Mouse (Mus musculus) kidney, embryonic 14.5 days (tissue): ENCODE results near the gene Tmem35b. TPM values are rescaled to one million over a fixed set of nuclear protein-coding genes. Genes with fewer than 3 reads are reported as not detected.

Source experiments
- ATAC-seq: fragments of 200-750 bp; cut with Nextera tagmentation; 2 replicates; pipeline ENCODE4 v1.8.0; 2017; ENCODE audit warnings: moderate number of reproducible peaks, mild to moderate bottlenecking, moderate TSS enrichment, moderate library complexity; ENCODE audit not compliant: low FRiP score, low TSS enrichment
- H3K27ac ChIP-seq: fragments of 300-500 bp; sonication (generic); 2 replicates; pipeline ENCODE4 v1.5.1; 2014; ENCODE audit warnings: low read depth, mild to moderate bottlenecking, low read length, moderate library complexity, mixed read lengths
- H3K27me3 ChIP-seq: fragments of 300-500 bp; sonication (generic); 2 replicates; pipeline ENCODE4 v1.6.1; 2014; ENCODE audit warnings: mild to moderate bottlenecking, low read length; ENCODE audit not compliant: control insufficient read depth, insufficient read depth
- H3K36me3 ChIP-seq: fragments of 300-500 bp; sonication (generic); 2 replicates; pipeline ENCODE4 v1.6.1; 2014; ENCODE audit warnings: low read length, mixed read lengths; ENCODE audit not compliant: control insufficient read depth, insufficient read depth
- H3K4me1 ChIP-seq: fragments of 300-500 bp; sonication (generic); 2 replicates; pipeline ENCODE4 v1.6.1; 2014; ENCODE audit warnings: low read length, mixed read lengths; ENCODE audit not compliant: control insufficient read depth, insufficient read depth
- H3K4me2 ChIP-seq: fragments of 300-500 bp; sonication (generic); replicated peaks from 2 replicates; pipeline ENCODE4 v1.6.1; 2014; ENCODE audit warnings: low read depth, mild to moderate bottlenecking, low read length
- H3K4me3 ChIP-seq: fragments of 300-500 bp; sonication (generic); 2 replicates; pipeline ENCODE4 v1.5.1; 2014; ENCODE audit warnings: mild to moderate bottlenecking, low read length
- H3K9ac ChIP-seq: fragments of 300-500 bp; sonication (generic); 2 replicates; pipeline ENCODE4 v1.6.1; 2014; ENCODE audit warnings: low read depth, mild to moderate bottlenecking, low read length, moderate library complexity
- H3K9me3 ChIP-seq: fragments of 300-500 bp; sonication (generic); 2 replicates; pipeline ENCODE4 v1.6.1; 2016; ENCODE audit warnings: low read length; ENCODE audit not compliant: control insufficient read depth
- WGBS: fragments of 180-500 bp; shearing (Covaris S2); extraction: QIAGEN DNeasy Blood & Tissue Kit; methylation state at CpG from one replicate; pipeline ENCODE4 v1.1.7; 2014; 5-methylcytosine and 5-hydroxymethylcytosine counted together
- polyA plus RNA-seq: library from polyadenylated mRNA; unstranded; fragments of >200 nt; fragmentation: Nextera tagmentation; extraction: Ambion mirVana; gene quantifications from 2 replicates; pipeline ENCODE4 v1.2.1, GENCODE M21; 2014

Gene Tmem35b
- polyA plus RNA-seq, 1 experiment from 2014 or later: 25.4 TPM

GRCm38 (mm10) chr4:127107566-127107965 is 15.9 kb upstream of the Tmem35b start:
- Histone ChIP-seq H3K27me3 (no peaks in the 10 kb centered on the region), H3K9me3 (no peaks in the 10 kb centered on the region; the same call in 1 of the 2 replicates), H3K4me2 (no peak overlapping the region), H3K4me1 (no peaks in the 10 kb centered on the region), H3K36me3 (peaks cover 9% of the 10 kb centered on the region; the same call in 1 of the 2 replicates), H3K27ac (no peak overlapping the region), H3K9ac (no peak overlapping the region), H3K4me3 (no peak overlapping the region)
- ATAC-seq: no peak
- WGBS: 91% methylated on average over 4 of the region's 4 CpGs

- Histone ChIP-seq H3K4me2 (no peak overlapping the region), H3K27ac (no peak overlapping the region), H3K36me3 (peaks cover 9% of the 10 kb centered on the region; the same call in 1 of the 2 replicates), H3K9ac (no peak overlapping the region), H3K4me3 (no peak overlapping the region), H3K27me3 (no peaks in the 10 kb centered on the region), H3K4me1 (no peaks in the 10 kb centered on the region), H3K9me3 (no peaks in the 10 kb centered on the region; the same call in 1 of the 2 replicates)
- WGBS: 78% methylated on average over 4 of the region's 4 CpGs
- no peak for ATAC-seq
Observed at GRCm38 (mm10) chr4:127110570-127110969, 12.9 kb upstream of the Tmem35b start.

GRCm38 (mm10) chr4:127124331-127124730 is 840 bp downstream of the Tmem35b start:
- H3K4me3 ChIP-seq: no peak overlapping the region
- ATAC-seq: no peak
- 97% methylated on average over 1 of the region's 1 CpGs for WGBS
- no peak overlapping the region for H3K4me2 ChIP-seq
- H3K36me3 ChIP-seq: peaks cover 4% of the 10 kb centered on the region; the same call in 1 of the 2 replicates
- no peaks in the 10 kb centered on the region for H3K27me3 ChIP-seq
- no peaks in the 10 kb centered on the region for H3K9me3 ChIP-seq
- no peak overlapping the region for H3K27ac ChIP-seq
- no peak overlapping the region for H3K9ac ChIP-seq
- 0 out of 2 replicates have a peak, but pooled peaks cover 6% of the 10 kb centered on the region for H3K4me1 ChIP-seq

- Histone ChIP-seq H3K36me3 (peaks cover 4% of the 10 kb centered on the region; the same call in 1 of the 2 replicates), H3K9me3 (no peaks in the 10 kb centered on the region), H3K27me3 (no peaks in the 10 kb centered on the region), H3K4me3 (peak overlapping the region; percentile 66), H3K9ac (peak overlapping the region; percentile 67), H3K27ac (no peak overlapping the region), H3K4me1 (0 out of 2 replicates have a peak, but pooled peaks cover 6% of the 10 kb centered on the region), H3K4me2 (peak overlapping the region; percentile 82)
- peak; percentile 98 for ATAC-seq
- under 1% methylated on average over 35 of the region's 35 CpGs for WGBS
Observed at GRCm38 (mm10) chr4:127125834-127126463, 2.5 kb downstream of the Tmem35b start.

- H3K36me3 ChIP-seq: no peaks in the 10 kb centered on the region
- no peaks in the 10 kb centered on the region for H3K27me3 ChIP-seq
- WGBS: 53% methylated on average over 1 of the region's 1 CpGs
- no peak overlapping the region for H3K27ac ChIP-seq
- H3K4me3 ChIP-seq: no peak overlapping the region
- H3K9me3 ChIP-seq: no peaks in the 10 kb centered on the region
- no peak overlapping the region for H3K9ac ChIP-seq
- H3K4me1 ChIP-seq: no peaks in the 10 kb centered on the region
- no peak for ATAC-seq
- no peak overlapping the region for H3K4me2 ChIP-seq
Observed at GRCm38 (mm10) chr4:127134687-127135086, 11.2 kb downstream of the Tmem35b start.

- H3K9me3 ChIP-seq: no peaks in the 10 kb centered on the region
- no peak for ATAC-seq
- no peak overlapping the region for H3K4me2 ChIP-seq
- 83% methylated on average over 5 of the region's 5 CpGs for WGBS
- no peak overlapping the region for H3K9ac ChIP-seq
- H3K4me1 ChIP-seq: no peaks in the 10 kb centered on the region
- no peaks in the 10 kb centered on the region for H3K27me3 ChIP-seq
- H3K27ac ChIP-seq: no peak overlapping the region
- no peaks in the 10 kb centered on the region for H3K36me3 ChIP-seq
- H3K4me3 ChIP-seq: no peak overlapping the region
Observed at GRCm38 (mm10) chr4:127137591-127137990, 14.1 kb downstream of the Tmem35b start.

GRCm38 (mm10) chr4:127138486-127138885 is 15.0 kb downstream of the Tmem35b start:
- Histone ChIP-seq H3K27me3 (no peaks in the 10 kb centered on the region), H3K27ac (no peak overlapping the region), H3K4me3 (no peak overlapping the region), H3K4me1 (no peaks in the 10 kb centered on the region), H3K36me3 (no peaks in the 10 kb centered on the region), H3K4me2 (no peak overlapping the region), H3K9ac (no peak overlapping the region), H3K9me3 (no peaks in the 10 kb centered on the region)
- 62% methylated on average over 6 of the region's 6 CpGs for WGBS
- no peak for ATAC-seq

GRCm38 (mm10) chr4:127150031-127150430 is 26.5 kb downstream of the Tmem35b start:
- no peak for ATAC-seq
- Histone ChIP-seq H3K4me1 (no peaks in the 10 kb centered on the region), H3K9ac (no peak overlapping the region), H3K27me3 (no peaks in the 10 kb centered on the region), H3K36me3 (no peaks in the 10 kb centered on the region), H3K27ac (no peak overlapping the region), H3K4me3 (no peak overlapping the region), H3K9me3 (no peaks in the 10 kb centered on the region), H3K4me2 (no peak overlapping the region)
- WGBS: 80% methylated on average over 13 of the region's 13 CpGs

GRCm38 (mm10) chr4:127153345-127153744 is 29.9 kb downstream of the Tmem35b start:
- no peak overlapping the region for H3K9ac ChIP-seq
- H3K9me3 ChIP-seq: no peaks in the 10 kb centered on the region
- no peaks in the 10 kb centered on the region for H3K4me1 ChIP-seq
- no peak overlapping the region for H3K4me2 ChIP-seq
- 40% methylated on average over 1 of the region's 1 CpGs for WGBS
- H3K4me3 ChIP-seq: no peak overlapping the region
- no peak for ATAC-seq
- H3K27me3 ChIP-seq: no peaks in the 10 kb centered on the region
- no peak overlapping the region for H3K27ac ChIP-seq
- H3K36me3 ChIP-seq: no peaks in the 10 kb centered on the region
